Mouse (Mus musculus) heart, postnatal 0 days (tissue): ENCODE results near the gene Zfp977.

Experiments used
- CTCF ChIP-seq: IDR thresholded peaks from 2 replicates; pipeline ENCODE4 v1.5.1; 2016; ENCODE audit warnings: antibody characterized with exemption, control low read depth, low read depth
- EP300 ChIP-seq: IDR thresholded peaks from 2 replicates; pipeline ENCODE4 v1.6.1; 2016; ENCODE audit warnings: antibody characterized with exemption, low read depth

GRCm38 (mm10) chr7:42551766-42552165 lies 40.6 kb downstream of the Zfp977 start:
- no peak for TF ChIP-seq CTCF
- no peak for TF ChIP-seq EP300
